Mouse (Mus musculus) spleen, adult 2 months (tissue): ENCODE data around the gene A930004D18Rik. TPM values are rescaled to one million over a fixed set of nuclear protein-coding genes. Genes with fewer than 3 reads are reported as not detected.
"Not testable (repeated sequence)": the region's sequence is repeated elsewhere in the genome, so short reads cannot be mapped to it uniquely, and the experiment has no call there.

Experiments
- DNase-seq, 2 experiments: peaks; one replicate each; pipeline versions ENCODE4 v3.0.0 to v3.0.0-alpha.2; 2012 to 2021; ENCODE audit warnings: low spot score in 2 of 2, low read depth in 1 of 2
- H3K27ac ChIP-seq: fragments of 200-500 bp; 2 replicates; pipeline ENCODE4 v1.5.1; 2012; ENCODE audit warnings: low read length, inconsistent platforms; ENCODE audit not compliant: insufficient read depth
- H3K27me3 ChIP-seq: fragments of 200-500 bp; 2 replicates; pipeline ENCODE4 v1.6.1; 2012; ENCODE audit warnings: mild to moderate bottlenecking, moderate library complexity, low read length, inconsistent platforms; ENCODE audit not compliant: control insufficient read depth, insufficient read depth
- H3K36me3 ChIP-seq: fragments of 200-500 bp; 2 replicates; pipeline ENCODE4 v1.6.1; 2012; ENCODE audit warnings: mild to moderate bottlenecking, low read length, inconsistent platforms; ENCODE audit not compliant: control insufficient read depth, insufficient read depth
- H3K4me1 ChIP-seq: fragments of 200-500 bp; 2 replicates; pipeline ENCODE4 v1.6.1; 2011; ENCODE audit warnings: inconsistent platforms; ENCODE audit not compliant: control insufficient read depth, insufficient read depth, insufficient read length
- H3K4me3 ChIP-seq: fragments of 200-500 bp; 2 replicates; pipeline ENCODE4 v1.5.1; 2011; ENCODE audit warnings: mild to moderate bottlenecking, inconsistent platforms; ENCODE audit not compliant: insufficient read depth, insufficient read length; ENCODE audit errors: extremely low read depth
- CTCF ChIP-seq: fragments of 200-500 bp; IDR thresholded peaks from 2 replicates; pipeline ENCODE4 v1.5.1; 2011; ENCODE audit warnings: mild to moderate bottlenecking, inconsistent platforms; ENCODE audit not compliant: insufficient read depth, insufficient read length, insufficient replicate concordance; ENCODE audit errors: extremely low read depth
- POLR2A ChIP-seq: fragments of 200-500 bp; IDR thresholded peaks from 2 replicates; pipeline ENCODE4 v1.6.1; 2011; ENCODE audit warnings: low read depth, low read length, inconsistent platforms
- WGBS: fragments of 180-500 bp; shearing (Covaris S2); methylation state at CpG from one replicate; pipeline ENCODE4 v1.1.7; 2018; 5-methylcytosine and 5-hydroxymethylcytosine counted together
- polyA plus RNA-seq: library from polyadenylated mRNA; depleted of rRNA; stranded (reverse); fragments of >200 nt; gene quantifications from 2 replicates; pipeline ENCODE4 v1.2.3, GENCODE M21; 2012; rRNA removed

A930004D18Rik gene
- polyA plus RNA-seq, 1 experiment: 1.1 TPM

DNA sequence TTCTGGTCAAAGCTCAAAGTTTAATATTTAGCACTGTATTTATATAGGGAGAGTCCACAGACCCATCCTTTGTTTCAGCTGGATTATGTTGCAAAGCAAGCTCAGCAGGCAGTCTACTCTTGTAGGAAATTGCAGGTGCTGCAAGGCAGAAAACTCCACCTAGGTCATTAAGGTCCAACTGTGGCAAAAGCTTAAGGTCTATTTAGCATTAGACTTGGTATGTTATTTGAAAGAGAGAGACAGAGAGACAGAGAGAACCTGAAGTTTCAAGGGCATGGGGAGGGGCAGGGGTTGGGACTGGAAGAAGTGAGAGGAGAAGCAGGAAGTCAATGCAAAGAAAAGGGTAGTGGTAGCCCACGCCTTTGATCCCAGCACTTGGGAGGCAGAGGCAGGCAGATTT, 54.8 kb downstream of the A930004D18Rik start:
- Histone ChIP-seq H3K4me3 (no peak overlapping the region), H3K4me1 (no peaks in the 10 kb centered on the region), H3K27me3 (no peaks in the 10 kb centered on the region), H3K36me3 (no peaks in the 10 kb centered on the region), H3K27ac (no peak overlapping the region)
- DNase-seq: no peak
- TF ChIP-seq CTCF: no peak
- no peak for TF ChIP-seq POLR2A
- 88% methylated on average over 1 of the region's 1 CpGs for WGBS

DNA sequence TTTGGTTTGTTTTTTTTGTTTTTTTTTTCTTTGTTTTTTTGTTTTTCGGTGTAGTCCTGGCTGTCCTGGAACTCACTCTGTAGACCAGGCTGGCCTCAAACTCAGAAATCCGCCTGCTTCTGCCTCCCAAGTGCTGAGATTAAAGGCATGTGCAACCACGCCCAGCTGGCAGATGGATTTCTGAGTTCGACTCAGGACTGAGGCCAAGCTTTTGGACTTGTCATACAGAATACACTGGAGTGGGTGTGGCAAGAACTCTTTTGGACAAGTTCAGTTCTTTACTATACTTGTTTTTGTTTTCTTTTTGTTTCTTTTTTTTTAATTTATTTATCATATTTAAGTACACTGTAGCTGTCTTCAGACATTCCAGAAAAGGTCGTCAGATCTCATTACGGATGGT, 58.8 kb downstream of the A930004D18Rik start:
- Histone ChIP-seq H3K27ac (no peak overlapping the region), H3K27me3 (no peaks in the 10 kb centered on the region), H3K36me3 (no peaks in the 10 kb centered on the region), H3K4me1 (no peaks in the 10 kb centered on the region), H3K4me3 (no peak overlapping the region)
- TF ChIP-seq CTCF (no peak), POLR2A (no peak)
- DNase-seq: no peak
- 91% methylated on average over 6 of the region's 6 CpGs for WGBS

GRCm38 (mm10) chr2:17978251-17978650, 59.3 kb downstream of the A930004D18Rik start:
- H3K4me1 ChIP-seq, H3K36me3 ChIP-seq, H3K4me3 ChIP-seq, H3K27me3 ChIP-seq, H3K27ac ChIP-seq, DNase-seq: not testable (repeated sequence)
- 93% methylated on average over 7 of the region's 7 CpGs for WGBS

GRCm38 (mm10) chr2:17977645-17978044, 59.9 kb downstream of the A930004D18Rik start:
- DNase-seq, H3K4me3 ChIP-seq, H3K27ac ChIP-seq, H3K27me3 ChIP-seq, H3K36me3 ChIP-seq, H3K4me1 ChIP-seq: not testable (repeated sequence)

DNA sequence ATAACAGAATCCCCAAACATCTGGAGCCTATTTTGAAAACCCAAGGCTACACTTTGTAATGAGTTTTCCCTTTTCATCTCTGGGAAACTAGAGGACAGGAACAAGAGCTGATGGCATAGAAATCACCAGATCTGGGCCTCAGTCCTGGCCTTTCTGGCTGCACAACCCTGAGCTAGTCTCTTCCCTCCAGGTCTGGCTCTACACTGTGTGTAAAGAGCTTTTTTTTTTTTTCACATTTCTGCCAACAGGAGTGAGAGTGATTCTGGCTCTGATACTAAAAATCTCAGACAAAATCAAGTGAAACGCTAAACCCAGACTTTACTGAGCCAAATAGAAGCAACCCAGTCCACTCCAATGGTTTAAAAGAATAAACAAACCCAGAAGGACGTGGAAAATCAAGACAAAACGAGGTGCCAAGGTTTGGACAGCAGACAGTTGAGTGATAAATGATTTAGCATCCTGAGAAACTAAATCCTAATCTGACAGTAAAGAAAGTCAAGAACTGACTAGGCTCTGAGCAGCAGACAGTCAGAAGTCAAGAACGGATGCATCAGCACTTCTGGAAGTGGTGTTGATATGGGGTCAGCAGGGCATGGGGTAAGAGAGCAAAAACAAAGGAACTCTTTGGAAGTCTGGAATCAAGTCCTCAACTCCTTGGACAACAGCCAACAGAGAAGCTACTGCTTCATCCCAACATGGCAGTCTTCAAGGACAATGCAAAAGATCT, 61.8 kb downstream of the A930004D18Rik start:
- H3K27me3 ChIP-seq: no peaks in the 10 kb centered on the region
- H3K27ac ChIP-seq: no peak overlapping the region
- DNase-seq: no peak
- 71% methylated on average over 4 of the region's 4 CpGs for WGBS
- no peak overlapping the region for H3K4me3 ChIP-seq
- no peaks in the 10 kb centered on the region for H3K4me1 ChIP-seq
- no peaks in the 10 kb centered on the region for H3K36me3 ChIP-seq
- TF ChIP-seq CTCF (no peak), POLR2A (no peak)

Other genes starting within 250 kb of the A930004D18Rik start
- gene H2al2a, start 40.8 kb downstream of the A930004D18Rik start, polyA plus RNA-seq: not detected in 2 replicates
- 0.22 and 0.46 TPM in 2 replicates for gene Skida1, start 11.3 kb upstream of the A930004D18Rik start, polyA plus RNA-seq
- gene Mllt10, start 17.5 kb upstream of the A930004D18Rik start, polyA plus RNA-seq: 27.4 and 30.1 TPM in 2 replicates